Mouse (Mus musculus): ENCODE measurements around the gene D7Ertd443e. TPM values are rescaled to one million over a fixed set of nuclear protein-coding genes. Genes with fewer than 3 reads are reported as not detected.

Gene D7Ertd443e
- polyA plus RNA-seq, 1 experiment from 2014 or later, result 0.72 TPM

DNA sequence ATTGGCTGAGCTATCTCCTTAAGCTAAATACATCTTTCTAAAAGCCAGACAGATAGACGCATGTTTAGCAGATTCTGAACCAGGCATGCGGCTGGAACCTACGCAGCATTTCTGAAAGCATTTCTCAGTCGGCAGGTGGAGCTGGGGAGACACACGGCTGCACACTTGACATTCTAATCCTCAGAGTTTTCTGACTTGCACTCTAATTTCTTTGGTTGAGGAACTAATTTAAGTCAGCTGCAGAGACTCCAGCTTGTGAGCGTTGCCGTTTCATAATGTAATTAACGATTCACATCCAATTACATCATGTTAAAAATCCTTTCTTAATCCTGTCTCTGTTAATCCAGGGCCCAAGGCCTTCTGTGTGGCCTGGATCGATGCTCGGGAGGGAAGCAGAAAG lies 64.5 kb downstream of the D7Ertd443e start:
- no peak overlapping the region for H3K4me2 ChIP-seq (ENCODE audit: low read depth, low read length)
- H3K4me1 ChIP-seq (ENCODE audit: control insufficient read depth, insufficient read depth, low read length), result 0 out of 2 replicates have a peak, but pooled peaks cover 7% of the 10 kb centered on the region
- no peak overlapping the region for H3K9ac ChIP-seq (ENCODE audit: low read depth, low read length)
- H3K27me3 ChIP-seq (replicated peaks; ENCODE audit: control insufficient read depth, insufficient read depth, low read length), result no peaks in the 10 kb centered on the region
- H3K27ac ChIP-seq (replicated peaks; ENCODE audit: low read depth, low read length), result no peak overlapping the region
- 36% methylated on average over 10 of the region's 10 CpGs for WGBS
- DNase-seq (ENCODE audit: low spot score), result peak; percentile 73
- no peaks in the 10 kb centered on the region for H3K9me3 ChIP-seq (ENCODE audit: control insufficient read depth, low read length)
- ATAC-seq (ENCODE audit: low read depth), result no peak; the same call in 1 of the 2 replicates
- no peaks in the 10 kb centered on the region for H3K36me3 ChIP-seq (ENCODE audit: control insufficient read depth, insufficient read depth, low read length)
- H3K4me3 ChIP-seq (ENCODE audit: low read depth, low read length), result no peak overlapping the region

GRCm38 (mm10) chr7:134302084-134302483 lies 83.4 kb downstream of the D7Ertd443e start:
- no peak overlapping the region for H3K4me3 ChIP-seq (ENCODE audit: low read depth, low read length)
- no peaks in the 10 kb centered on the region for H3K4me1 ChIP-seq (ENCODE audit: control insufficient read depth, insufficient read depth, low read length)
- H3K27me3 ChIP-seq (replicated peaks; ENCODE audit: control insufficient read depth, insufficient read depth, low read length), result no peaks in the 10 kb centered on the region
- WGBS, result 88% methylated on average over 3 of the region's 3 CpGs
- no peak overlapping the region for H3K27ac ChIP-seq (replicated peaks; ENCODE audit: low read depth, low read length)
- ATAC-seq (ENCODE audit: low read depth) (no peak), DNase-seq (ENCODE audit: low spot score) (peak; percentile 23)
- no peak overlapping the region for H3K4me2 ChIP-seq (ENCODE audit: low read depth, low read length)
- no peaks in the 10 kb centered on the region for H3K36me3 ChIP-seq (ENCODE audit: control insufficient read depth, insufficient read depth, low read length)
- H3K9me3 ChIP-seq (ENCODE audit: control insufficient read depth, low read length), result peaks cover 7% of the 10 kb centered on the region; the same call in 1 of the 2 replicates
- H3K9ac ChIP-seq (ENCODE audit: low read depth, low read length), result no peak overlapping the region

GRCm38 (mm10) chr7:134301285-134301684 lies 84.2 kb downstream of the D7Ertd443e start:
- Histone ChIP-seq H3K4me1 (ENCODE audit: control insufficient read depth, insufficient read depth, low read length) (no peaks in the 10 kb centered on the region), H3K4me3 (ENCODE audit: low read depth, low read length) (no peak overlapping the region), H3K27ac (replicated peaks; ENCODE audit: low read depth, low read length) (no peak overlapping the region), H3K36me3 (ENCODE audit: control insufficient read depth, insufficient read depth, low read length) (no peaks in the 10 kb centered on the region), H3K27me3 (replicated peaks; ENCODE audit: control insufficient read depth, insufficient read depth, low read length) (no peaks in the 10 kb centered on the region), H3K9ac (ENCODE audit: low read depth, low read length) (no peak overlapping the region), H3K4me2 (ENCODE audit: low read depth, low read length) (no peak overlapping the region), H3K9me3 (ENCODE audit: control insufficient read depth, low read length) (peaks cover 2% of the 10 kb centered on the region; the same call in 1 of the 2 replicates)
- DNase-seq (ENCODE audit: low spot score), result peak; percentile 20
- ATAC-seq (ENCODE audit: low read depth), result no peak
- 40% methylated on average over 8 of the region's 8 CpGs for WGBS

DNA sequence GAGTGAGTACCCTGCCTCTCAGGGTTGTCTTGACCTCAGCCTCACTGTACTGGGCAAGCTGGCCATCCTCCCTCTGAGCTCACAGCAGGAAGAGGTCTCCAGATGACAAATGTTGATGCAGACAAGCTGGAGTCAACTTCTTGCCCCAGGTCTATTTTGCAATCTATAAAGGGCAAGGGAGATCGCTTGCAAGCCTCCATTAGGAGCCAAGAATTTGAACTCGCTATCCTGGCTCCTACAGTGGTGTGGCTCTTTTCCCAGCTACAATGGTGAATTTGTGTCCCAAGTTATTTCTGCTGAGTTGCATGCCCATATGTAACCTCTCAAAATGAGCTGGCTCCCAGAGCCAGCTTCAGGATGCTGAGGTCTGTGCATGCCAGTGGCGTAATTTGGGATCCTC lies 92.7 kb downstream of the D7Ertd443e start:
- no peak overlapping the region for H3K27ac ChIP-seq (replicated peaks; ENCODE audit: low read depth, low read length)
- H3K4me2 ChIP-seq (ENCODE audit: low read depth, low read length), result no peak overlapping the region
- no peak overlapping the region for H3K9ac ChIP-seq (ENCODE audit: low read depth, low read length)
- DNase-seq (ENCODE audit: low spot score) (no peak), ATAC-seq (ENCODE audit: low read depth) (no peak)
- no peaks in the 10 kb centered on the region for H3K36me3 ChIP-seq (ENCODE audit: control insufficient read depth, insufficient read depth, low read length)
- no peak overlapping the region for H3K4me3 ChIP-seq (ENCODE audit: low read depth, low read length)
- 0 out of 2 replicates have a peak, but pooled peaks cover 4% of the 10 kb centered on the region for H3K9me3 ChIP-seq (ENCODE audit: control insufficient read depth, low read length)
- 91% methylated on average over 3 of the region's 3 CpGs for WGBS
- H3K4me1 ChIP-seq (ENCODE audit: control insufficient read depth, insufficient read depth, low read length), result peaks cover 5% of the 10 kb centered on the region; the same call in 1 of the 2 replicates
- H3K27me3 ChIP-seq (replicated peaks; ENCODE audit: control insufficient read depth, insufficient read depth, low read length), result no peaks in the 10 kb centered on the region

GRCm38 (mm10) chr7:134289611-134290301 lies 95.7 kb downstream of the D7Ertd443e start:
- Histone ChIP-seq H3K9me3 (ENCODE audit: control insufficient read depth, low read length) (0 out of 2 replicates have a peak, but pooled peaks cover 4% of the 10 kb centered on the region), H3K27ac (replicated peaks; ENCODE audit: low read depth, low read length) (no peak overlapping the region), H3K4me2 (ENCODE audit: low read depth, low read length) (no peak overlapping the region), H3K9ac (ENCODE audit: low read depth, low read length) (no peak overlapping the region), H3K27me3 (replicated peaks; ENCODE audit: control insufficient read depth, insufficient read depth, low read length) (no peaks in the 10 kb centered on the region), H3K4me3 (ENCODE audit: low read depth, low read length) (no peak overlapping the region), H3K36me3 (ENCODE audit: control insufficient read depth, insufficient read depth, low read length) (no peaks in the 10 kb centered on the region), H3K4me1 (ENCODE audit: control insufficient read depth, insufficient read depth, low read length) (peaks cover 5% of the 10 kb centered on the region; the same call in 1 of the 2 replicates)
- ATAC-seq (ENCODE audit: low read depth) (no peak), DNase-seq (ENCODE audit: low spot score) (peak; percentile 79)
- WGBS, result 36% methylated on average over 7 of the region's 7 CpGs

GRCm38 (mm10) chr7:134289126-134289525 lies 96.3 kb downstream of the D7Ertd443e start:
- 92% methylated on average over 5 of the region's 5 CpGs for WGBS
- peaks cover 5% of the 10 kb centered on the region; the same call in 1 of the 2 replicates for H3K4me1 ChIP-seq (ENCODE audit: control insufficient read depth, insufficient read depth, low read length)
- no peak for ATAC-seq (ENCODE audit: low read depth)

GRCm38 (mm10) chr7:134287570-134288222 lies 97.8 kb downstream of the D7Ertd443e start:
- H3K36me3 ChIP-seq (ENCODE audit: control insufficient read depth, insufficient read depth, low read length), result no peaks in the 10 kb centered on the region
- peaks cover 5% of the 10 kb centered on the region; the same call in 1 of the 2 replicates for H3K4me1 ChIP-seq (ENCODE audit: control insufficient read depth, insufficient read depth, low read length)
- H3K9me3 ChIP-seq (ENCODE audit: control insufficient read depth, low read length), result no peaks in the 10 kb centered on the region
- no peak overlapping the region for H3K9ac ChIP-seq (ENCODE audit: low read depth, low read length)
- no peaks in the 10 kb centered on the region for H3K27me3 ChIP-seq (replicated peaks; ENCODE audit: control insufficient read depth, insufficient read depth, low read length)
- H3K4me2 ChIP-seq (ENCODE audit: low read depth, low read length), result no peak overlapping the region
- DNase-seq (ENCODE audit: low spot score), result peak; percentile 80
- H3K4me3 ChIP-seq (ENCODE audit: low read depth, low read length), result no peak overlapping the region
- H3K27ac ChIP-seq (replicated peaks; ENCODE audit: low read depth, low read length), result 0 out of 2 replicates have a peak overlapping the region, but pooled peaks have one; percentile 61
- peak; percentile 53; the same call in 1 of the 2 replicates for ATAC-seq (ENCODE audit: low read depth)
- 50% methylated on average over 6 of the region's 6 CpGs for whole genome bisulfite sequencing

More at GRCm38 (mm10) chr7:134289126-134289525, 96.3 kb downstream of the D7Ertd443e start:
- Histone ChIP-seq H3K36me3 (ENCODE audit: control insufficient read depth, insufficient read depth, low read length) (no peaks in the 10 kb centered on the region), H3K27ac (replicated peaks; ENCODE audit: low read depth, low read length) (no peak overlapping the region), H3K9ac (ENCODE audit: low read depth, low read length) (no peak overlapping the region), H3K27me3 (replicated peaks; ENCODE audit: control insufficient read depth, insufficient read depth, low read length) (no peaks in the 10 kb centered on the region), H3K4me2 (ENCODE audit: low read depth, low read length) (no peak overlapping the region), H3K4me3 (ENCODE audit: low read depth, low read length) (no peak overlapping the region), H3K9me3 (ENCODE audit: control insufficient read depth, low read length) (0 out of 2 replicates have a peak, but pooled peaks cover 1% of the 10 kb centered on the region)
- no peak for DNase-seq (ENCODE audit: low spot score)

- 92% methylated on average over 5 of the region's 5 CpGs for WGBS
- DNase-seq (ENCODE audit: low spot score), result no peak
- no peak overlapping the region for H3K4me3 ChIP-seq (ENCODE audit: low read depth, low read length)
These were observed 112.5 kb downstream of the D7Ertd443e start for GRCm38 (mm10) chr7:134272956-134273355.

More at GRCm38 (mm10) chr7:134272956-134273355, 112.5 kb downstream of the D7Ertd443e start:
- no peak for ATAC-seq (ENCODE audit: low read depth)
- H3K9me3 ChIP-seq (ENCODE audit: control insufficient read depth, low read length), result no peaks in the 10 kb centered on the region
- H3K9ac ChIP-seq (ENCODE audit: low read depth, low read length), result no peak overlapping the region
- no peak overlapping the region for H3K4me2 ChIP-seq (ENCODE audit: low read depth, low read length)
- H3K4me1 ChIP-seq (ENCODE audit: control insufficient read depth, insufficient read depth, low read length), result no peaks in the 10 kb centered on the region
- H3K27ac ChIP-seq (replicated peaks; ENCODE audit: low read depth, low read length), result no peak overlapping the region
- H3K27me3 ChIP-seq (replicated peaks; ENCODE audit: control insufficient read depth, insufficient read depth, low read length), result no peaks in the 10 kb centered on the region
- no peaks in the 10 kb centered on the region for H3K36me3 ChIP-seq (ENCODE audit: control insufficient read depth, insufficient read depth, low read length)
